Mouse (Mus musculus) embryonic facial prominence, embryonic 13.5 days (tissue): ENCODE results near the gene Mrps23. TPM values are rescaled to one million over a fixed set of nuclear protein-coding genes. Genes with fewer than 3 reads are reported as not detected.

Experiments
- ATAC-seq: fragments of 200-750 bp; cut with Nextera tagmentation; 2 replicates; pipeline ENCODE4 v1.8.0; 2017; ENCODE audit warnings: low read depth; ENCODE audit not compliant: insufficient number of reproducible peaks, insufficient read depth, low FRiP score, low TSS enrichment
- H3K27ac ChIP-seq: fragments of 300-500 bp; sonication (generic); 2 replicates; pipeline ENCODE4 v1.5.1; 2015; ENCODE audit warnings: moderate library complexity, mild to moderate bottlenecking, inconsistent platforms
- H3K27me3 ChIP-seq: fragments of 300-500 bp; sonication (generic); 2 replicates; pipeline ENCODE4 v1.6.1; 2015; ENCODE audit warnings: mild to moderate bottlenecking, inconsistent platforms
- H3K36me3 ChIP-seq: fragments of 300-500 bp; sonication (generic); 2 replicates; pipeline ENCODE4 v1.6.1; 2015; ENCODE audit warnings: mild to moderate bottlenecking, inconsistent platforms
- H3K4me1 ChIP-seq: fragments of 300-500 bp; sonication (generic); 2 replicates; pipeline ENCODE4 v1.6.1; 2015; ENCODE audit warnings: inconsistent platforms
- H3K4me2 ChIP-seq: fragments of 300-500 bp; sonication (generic); 2 replicates; pipeline ENCODE4 v1.6.1; 2015; ENCODE audit warnings: moderate library complexity, mild to moderate bottlenecking, inconsistent platforms
- H3K4me3 ChIP-seq: fragments of 300-500 bp; sonication (generic); 2 replicates; pipeline ENCODE4 v1.5.1; 2015; ENCODE audit warnings: mild to moderate bottlenecking, inconsistent platforms
- H3K9ac ChIP-seq: fragments of 300-500 bp; sonication (generic); 2 replicates; pipeline ENCODE4 v1.6.1; 2015; ENCODE audit warnings: mild to moderate bottlenecking, inconsistent platforms
- H3K9me3 ChIP-seq: fragments of 300-500 bp; sonication (generic); 2 replicates; pipeline ENCODE4 v1.6.1; 2016; ENCODE audit warnings: inconsistent platforms
- WGBS: fragments of 180-500 bp; shearing (Covaris S2); methylation state at CpG from one replicate; pipeline ENCODE4 v1.1.7; 2015; ENCODE audit warnings: mixed read lengths; 5-methylcytosine and 5-hydroxymethylcytosine counted together
- polyA plus RNA-seq: library from polyadenylated mRNA; unstranded; fragments of >200 nt; fragmentation: Nextera tagmentation; extraction: Ambion mirVana; gene quantifications from 2 replicates; pipeline ENCODE4 v1.2.1, GENCODE M21; 2015

The Mrps23 gene
- polyA plus RNA-seq: 64.1 and 69.4 TPM in 2 replicates

DNA sequence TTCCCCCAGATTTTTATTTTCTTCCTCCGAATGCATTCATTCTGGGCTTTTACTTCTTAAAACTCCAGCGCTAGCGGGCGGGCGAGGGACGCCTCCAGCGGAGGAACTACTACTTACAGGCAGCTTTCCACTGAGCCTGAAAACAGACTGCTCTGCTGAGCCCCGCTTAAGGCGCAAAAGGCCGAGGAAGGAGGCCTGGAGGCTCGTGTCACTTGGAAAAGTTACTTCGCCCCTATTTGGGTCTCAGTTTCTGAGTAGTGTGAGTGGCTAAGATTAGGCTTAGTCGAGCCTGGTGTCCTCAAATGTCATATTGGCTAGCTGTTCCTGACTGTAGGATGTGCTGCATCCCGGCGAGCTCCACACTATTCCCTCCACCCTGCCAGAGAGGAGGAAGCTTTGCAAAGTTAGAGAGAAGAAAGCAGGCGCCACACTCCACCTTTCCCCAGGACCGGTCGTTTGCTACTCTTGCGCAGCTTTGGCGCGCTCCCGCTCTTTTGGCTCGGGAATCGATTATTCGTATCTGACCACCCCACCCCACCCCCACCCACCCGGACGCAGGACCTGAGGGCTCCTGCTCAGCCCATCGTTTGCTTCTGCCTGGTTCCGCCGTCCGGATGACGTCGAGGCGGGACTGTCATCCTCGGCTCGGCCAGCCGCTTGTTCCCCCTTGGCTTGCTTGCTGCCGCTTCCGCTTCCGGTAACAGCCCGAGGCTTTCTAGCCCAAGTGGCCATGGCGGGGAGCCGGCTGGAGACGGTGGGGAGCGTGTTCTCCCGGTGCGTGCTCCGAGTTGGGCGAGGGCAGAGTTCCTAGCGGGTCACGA, at the start of gene Mrps23:
Mrps23 (plus strand) TSS at position 677 of the 821 bp plus-strand sequence.
- peak within 1 kb of the TSS; percentile 84 for H3K4me3 ChIP-seq
- WGBS: under 1% methylated on average over 51 of the region's 51 CpGs
- H3K36me3 ChIP-seq: peaks cover 11% of the 10 kb centered on the region; the same call in 1 of the 2 replicates
- H3K27ac ChIP-seq: peak within 1 kb of the TSS; percentile 90
- peaks cover 21% of the 10 kb centered on the region for H3K4me1 ChIP-seq
- peak within 1 kb of the TSS; percentile 89 for H3K9ac ChIP-seq
- H3K27me3 ChIP-seq: 0 out of 2 replicates have a peak, but pooled peaks cover 3% of the 10 kb centered on the region
- H3K9me3 ChIP-seq: no peaks in the 10 kb centered on the region
- peak; percentile 87 for ATAC-seq
- peak within 1 kb of the TSS; percentile 89 for H3K4me2 ChIP-seq

DNA sequence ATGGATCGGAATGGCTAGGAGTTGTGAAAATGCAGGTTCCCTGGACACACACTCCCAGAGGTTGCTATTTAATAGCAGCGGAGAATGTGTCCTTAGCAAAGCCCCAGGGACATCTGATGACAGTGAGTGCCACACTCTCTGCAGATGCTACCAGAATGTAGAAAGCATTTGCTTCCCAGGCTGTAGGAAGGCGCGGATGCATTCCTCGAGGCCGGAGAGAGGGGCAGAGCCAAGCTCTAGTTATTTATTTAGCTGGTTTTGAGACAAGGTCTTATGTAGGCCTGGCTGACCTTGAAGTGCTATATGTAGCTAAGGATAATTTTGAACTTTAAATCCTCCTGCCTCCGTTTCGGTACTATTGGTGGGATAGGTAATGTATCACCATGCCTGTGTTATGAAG, 49.7 kb upstream of the Mrps23 start:
- Histone ChIP-seq H3K4me3 (no peak overlapping the region), H3K4me2 (no peak overlapping the region), H3K36me3 (no peaks in the 10 kb centered on the region), H3K9ac (no peak overlapping the region), H3K9me3 (no peaks in the 10 kb centered on the region), H3K4me1 (peaks cover 68% of the 10 kb centered on the region), H3K27ac (peak overlapping the region; percentile 74), H3K27me3 (no peaks in the 10 kb centered on the region)
- WGBS: 65% methylated on average over 8 of the region's 8 CpGs
- no peak for ATAC-seq

DNA sequence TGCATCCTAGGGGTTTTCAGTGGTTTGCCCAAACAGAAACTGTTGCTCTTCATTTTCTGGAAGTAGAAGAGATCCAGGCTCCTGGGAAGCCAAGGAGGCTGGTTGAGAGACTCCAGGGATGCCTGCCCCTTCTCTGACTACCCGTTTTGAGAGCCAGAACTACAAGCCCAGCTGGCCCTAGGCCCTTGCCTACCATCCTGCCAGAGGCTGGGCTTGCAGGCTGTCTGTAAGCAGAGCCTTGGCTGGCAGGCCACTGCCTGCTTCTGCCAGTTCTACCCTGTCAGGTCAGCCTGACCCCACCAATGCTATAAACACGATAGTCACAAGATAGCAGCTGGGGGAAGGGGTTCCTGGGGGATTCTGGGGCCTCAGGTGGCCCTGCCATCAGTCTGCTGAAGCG, 48.7 kb upstream of the Mrps23 start:
- peaks cover 73% of the 10 kb centered on the region for H3K4me1 ChIP-seq

DNA sequence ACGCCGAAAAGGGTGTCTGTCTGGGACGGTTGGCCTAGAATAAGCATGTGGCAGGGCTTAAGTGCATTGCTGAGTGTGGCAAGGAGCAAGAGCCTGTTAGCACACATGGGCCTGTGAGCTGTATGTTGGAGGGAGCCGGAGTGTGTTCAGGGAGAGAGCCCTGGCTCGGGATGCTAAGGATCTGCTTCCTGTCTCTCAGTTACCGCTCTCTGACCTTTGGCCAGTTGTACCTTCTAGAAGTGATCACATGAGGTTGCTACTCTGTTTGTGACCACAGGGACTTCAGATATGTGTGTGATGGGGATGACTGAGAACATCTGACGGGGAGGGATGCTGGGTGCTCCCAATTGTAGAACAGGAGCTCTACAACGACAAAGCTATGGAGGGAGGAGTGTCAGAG, 48.2 kb upstream of the Mrps23 start:
- Histone ChIP-seq H3K4me3 (no peak overlapping the region), H3K4me1 (peaks cover 76% of the 10 kb centered on the region), H3K4me2 (no peak overlapping the region), H3K27ac (peak overlapping the region; percentile 60; the same call in 1 of the 2 replicates), H3K9ac (no peak overlapping the region), H3K27me3 (no peaks in the 10 kb centered on the region), H3K36me3 (no peaks in the 10 kb centered on the region), H3K9me3 (no peaks in the 10 kb centered on the region)
- 62% methylated on average over 8 of the region's 8 CpGs for WGBS
- ATAC-seq: no peak

More for the DNA sequence above, 48.7 kb upstream of the Mrps23 start:
- WGBS: 67% methylated on average over 3 of the region's 3 CpGs
- Histone ChIP-seq H3K27ac (peak overlapping the region; percentile 60; the same call in 1 of the 2 replicates), H3K36me3 (no peaks in the 10 kb centered on the region), H3K4me2 (no peak overlapping the region), H3K9ac (peak overlapping the region; percentile 54; the same call in 1 of the 2 replicates), H3K27me3 (no peaks in the 10 kb centered on the region), H3K9me3 (no peaks in the 10 kb centered on the region), H3K4me3 (no peak overlapping the region)
- no peak for ATAC-seq

DNA sequence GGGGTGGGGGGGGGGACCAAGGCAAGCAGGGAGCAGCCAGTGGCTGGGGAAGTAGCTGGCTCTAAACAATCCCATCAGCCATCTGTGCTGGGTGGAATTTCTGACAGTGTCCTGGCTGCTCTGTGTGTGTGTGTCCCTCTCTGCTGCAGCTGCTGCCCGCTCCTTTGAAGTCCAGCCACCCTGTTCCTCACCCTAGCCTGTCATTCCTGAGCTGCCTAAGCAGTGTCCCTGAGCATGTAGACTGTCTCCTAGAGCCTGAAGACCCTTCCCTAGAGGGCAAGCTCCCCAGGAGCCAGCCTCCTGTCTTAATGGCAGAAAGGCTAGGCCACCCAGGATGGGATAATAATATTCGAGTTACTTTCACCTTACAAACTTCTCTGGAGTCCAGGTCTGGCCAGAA, 47.8 kb upstream of the Mrps23 start:
- Histone ChIP-seq H3K9me3 (no peaks in the 10 kb centered on the region), H3K27ac (no peak overlapping the region), H3K27me3 (no peaks in the 10 kb centered on the region), H3K36me3 (no peaks in the 10 kb centered on the region), H3K4me1 (peaks cover 75% of the 10 kb centered on the region), H3K9ac (0 out of 2 replicates have a peak overlapping the region, but pooled peaks have one; percentile 8), H3K4me3 (no peak overlapping the region), H3K4me2 (no peak overlapping the region)
- 48% methylated on average over 2 of the region's 2 CpGs for WGBS
- ATAC-seq: no peak

DNA sequence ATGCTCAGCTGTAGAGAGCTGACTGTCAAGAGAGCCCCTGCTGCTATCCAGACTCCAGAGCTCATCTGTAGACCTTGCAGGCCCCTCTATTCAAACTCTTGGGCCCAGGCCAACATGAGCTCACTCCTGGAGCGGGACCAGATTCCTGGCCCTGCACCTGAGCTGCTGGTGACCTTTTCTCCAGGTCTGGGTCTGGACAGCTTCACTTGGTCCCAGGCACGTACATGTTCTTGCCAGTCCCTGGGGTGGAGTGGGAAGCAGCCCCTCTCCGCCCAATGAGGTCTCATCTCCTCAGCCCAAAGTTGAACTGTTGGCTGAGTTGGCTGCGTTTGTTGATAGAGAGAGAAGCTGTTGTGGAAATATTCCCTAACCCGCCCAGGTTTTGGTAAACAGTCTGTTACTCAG, 45.3 kb upstream of the Mrps23 start:
- H3K4me3 ChIP-seq: no peak overlapping the region
- H3K36me3 ChIP-seq: no peaks in the 10 kb centered on the region
- ATAC-seq: no peak
- no peak overlapping the region for H3K4me2 ChIP-seq
- H3K27ac ChIP-seq: peak overlapping the region; percentile 48
- H3K4me1 ChIP-seq: peaks cover 67% of the 10 kb centered on the region
- H3K9ac ChIP-seq: 0 out of 2 replicates have a peak overlapping the region, but pooled peaks have one; percentile 7
- WGBS: 75% methylated on average over 5 of the region's 5 CpGs
- no peaks in the 10 kb centered on the region for H3K27me3 ChIP-seq
- H3K9me3 ChIP-seq: no peaks in the 10 kb centered on the region

DNA sequence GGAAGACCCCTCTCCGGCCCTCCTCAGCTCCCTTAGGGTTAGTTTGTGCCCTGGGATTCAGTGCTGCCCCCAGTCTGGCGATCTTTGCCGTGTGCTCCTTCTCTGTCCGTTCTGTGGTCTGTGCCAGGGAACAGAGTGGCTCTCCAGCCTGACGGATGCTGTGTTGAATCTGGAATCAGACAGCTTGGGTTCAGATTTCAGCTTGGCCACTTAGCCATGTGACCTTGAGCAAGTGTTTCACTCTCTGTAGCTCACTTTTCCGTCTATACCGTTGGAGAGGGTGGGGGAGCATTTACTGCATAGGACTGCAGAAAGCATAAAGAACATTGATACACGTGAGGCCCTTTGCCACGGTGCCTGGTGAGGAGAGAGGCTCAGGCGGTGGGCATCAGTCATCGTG, 44.8 kb upstream of the Mrps23 start:
- WGBS: 53% methylated on average over 11 of the region's 11 CpGs
- no peak for ATAC-seq
- Histone ChIP-seq H3K4me2 (no peak overlapping the region), H3K9me3 (no peaks in the 10 kb centered on the region), H3K4me1 (peaks cover 65% of the 10 kb centered on the region), H3K36me3 (no peaks in the 10 kb centered on the region), H3K27ac (peak overlapping the region; percentile 48), H3K4me3 (no peak overlapping the region), H3K9ac (0 out of 2 replicates have a peak overlapping the region, but pooled peaks have one; percentile 44), H3K27me3 (no peaks in the 10 kb centered on the region)

DNA sequence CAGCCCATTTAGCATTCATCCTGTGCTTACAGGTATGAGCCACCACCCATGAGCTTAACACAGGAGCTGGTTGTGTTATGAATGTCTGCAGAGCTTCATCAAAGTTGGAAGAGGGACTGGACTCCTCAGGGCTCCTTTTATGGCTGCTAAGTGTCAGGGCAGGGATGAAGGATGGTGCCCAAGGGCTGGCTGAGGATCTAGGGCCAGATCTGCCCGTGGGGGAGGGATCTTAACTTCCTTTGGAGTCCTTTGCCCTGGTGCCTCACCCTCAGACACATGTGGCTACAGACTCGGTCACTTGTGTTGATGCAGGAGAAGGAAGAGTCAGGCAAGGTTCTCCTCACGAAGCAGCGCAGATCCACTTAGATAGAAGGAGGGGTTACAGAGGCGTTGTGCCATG, 43.9 kb upstream of the Mrps23 start:
- H3K9me3 ChIP-seq: no peaks in the 10 kb centered on the region
- H3K27me3 ChIP-seq: no peaks in the 10 kb centered on the region
- no peak overlapping the region for H3K9ac ChIP-seq
- 52% methylated on average over 5 of the region's 5 CpGs for WGBS
- ATAC-seq: no peak
- H3K36me3 ChIP-seq: no peaks in the 10 kb centered on the region
- H3K4me3 ChIP-seq: no peak overlapping the region
- H3K27ac ChIP-seq: no peak overlapping the region
- H3K4me1 ChIP-seq: peaks cover 65% of the 10 kb centered on the region
- H3K4me2 ChIP-seq: peak overlapping the region; percentile 75; the same call in 1 of the 2 replicates

DNA sequence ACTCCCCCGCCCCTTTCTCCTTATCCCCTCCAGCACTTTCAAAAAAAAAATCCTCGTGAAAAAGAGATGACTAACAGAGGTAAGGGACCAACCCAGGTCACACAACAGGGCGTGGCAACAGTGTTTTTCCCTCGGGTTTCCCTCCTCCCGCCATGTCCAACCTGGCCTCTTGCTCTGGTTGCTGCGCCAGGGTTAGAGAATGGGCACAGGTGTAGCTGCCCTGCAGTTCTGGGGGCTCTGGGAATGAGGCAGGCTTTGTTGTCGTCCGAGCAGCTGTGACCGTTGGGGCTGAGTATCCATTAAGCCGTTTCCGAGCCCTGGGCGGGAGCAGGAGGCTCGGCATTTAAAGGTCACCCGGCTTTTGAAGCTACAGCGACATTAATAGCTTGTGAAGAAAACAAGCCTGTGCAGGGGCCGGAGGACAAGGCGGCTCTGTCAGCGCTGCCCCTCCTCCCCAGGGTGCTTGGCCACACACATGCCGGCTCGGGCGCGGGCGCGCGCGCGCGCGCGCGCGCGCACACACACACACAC, 43.1 kb upstream of the Mrps23 start:
- no peak for ATAC-seq
- H3K4me1 ChIP-seq: peaks cover 65% of the 10 kb centered on the region
- no peaks in the 10 kb centered on the region for H3K36me3 ChIP-seq
- H3K9ac ChIP-seq: peak overlapping the region; percentile 65
- peak overlapping the region; percentile 40 for H3K4me3 ChIP-seq
- H3K9me3 ChIP-seq: no peaks in the 10 kb centered on the region
- H3K4me2 ChIP-seq: peak overlapping the region; percentile 75
- H3K27me3 ChIP-seq: no peaks in the 10 kb centered on the region
- under 1% methylated on average over 16 of the region's 33 CpGs for WGBS
- peak overlapping the region; percentile 68 for H3K27ac ChIP-seq

DNA sequence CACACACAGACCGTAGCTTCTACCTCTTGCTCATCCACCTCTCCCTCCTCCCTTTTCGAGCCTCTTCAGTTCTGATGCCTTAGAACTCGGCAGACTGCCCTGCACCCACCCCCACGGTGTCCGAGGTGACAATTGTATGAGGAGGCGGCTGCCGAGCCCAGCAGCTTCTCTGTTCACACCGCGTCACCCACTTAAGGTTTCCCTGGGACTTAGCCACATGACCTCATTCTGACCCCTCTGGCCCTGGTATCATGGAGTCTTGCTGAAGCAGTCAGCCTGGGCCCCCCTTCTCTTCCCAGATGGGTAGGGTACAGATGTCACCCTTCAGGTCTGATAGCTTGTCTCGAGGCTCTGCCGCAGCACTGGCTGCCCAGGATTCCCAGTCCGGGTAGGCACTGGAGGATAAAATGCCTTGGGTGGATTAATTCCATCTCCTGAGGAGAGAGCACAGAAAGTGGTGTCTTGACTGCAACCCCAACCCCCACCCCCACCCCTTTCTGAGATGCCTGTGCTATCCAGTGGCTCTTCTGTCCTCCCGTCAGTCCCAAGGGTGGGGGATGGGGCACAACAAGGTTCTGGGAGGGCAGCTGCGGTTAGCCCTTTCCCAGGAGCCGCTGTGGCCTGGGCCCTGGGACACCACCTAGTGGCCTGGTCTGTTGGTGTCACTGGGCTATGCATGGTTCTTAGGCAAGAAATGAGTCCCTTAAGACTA, 42.4 kb upstream of the Mrps23 start:
- peaks cover 62% of the 10 kb centered on the region for H3K4me1 ChIP-seq
- 0 out of 2 replicates have a peak, but pooled peaks have one; percentile 29 for ATAC-seq
- no peaks in the 10 kb centered on the region for H3K36me3 ChIP-seq
- WGBS: 4% methylated on average over 13 of the region's 15 CpGs
- no peaks in the 10 kb centered on the region for H3K9me3 ChIP-seq
- H3K27me3 ChIP-seq: no peaks in the 10 kb centered on the region
- H3K4me2 ChIP-seq: peak overlapping the region; percentile 75
- H3K9ac ChIP-seq: no peak overlapping the region; the same call in none of the 2 replicates
- peak overlapping the region; percentile 40 for H3K4me3 ChIP-seq
- H3K27ac ChIP-seq: peak overlapping the region; percentile 72

DNA sequence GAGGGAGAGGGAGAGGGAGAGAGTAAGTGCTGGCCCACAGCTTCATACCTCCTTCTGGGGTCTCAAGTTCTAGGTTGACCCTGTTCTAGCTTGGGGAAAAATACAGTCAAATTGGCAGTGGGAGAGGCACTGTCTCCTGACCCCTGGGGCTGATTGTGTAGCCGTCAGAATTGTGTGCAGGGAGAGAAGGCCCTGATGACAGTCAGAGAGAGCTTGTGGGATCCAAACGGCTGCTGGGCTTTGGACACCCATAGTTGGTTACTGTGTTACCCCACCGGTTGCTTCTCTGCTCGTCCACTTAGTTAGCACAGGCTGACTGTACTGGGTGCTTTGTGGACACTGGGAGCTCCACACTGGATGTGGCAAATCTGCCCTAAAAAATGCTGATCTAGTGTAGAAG, 41.4 kb upstream of the Mrps23 start:
- no peak for ATAC-seq
- no peaks in the 10 kb centered on the region for H3K9me3 ChIP-seq
- WGBS: 56% methylated on average over 4 of the region's 4 CpGs
- H3K4me3 ChIP-seq: no peak overlapping the region
- peaks cover 59% of the 10 kb centered on the region for H3K4me1 ChIP-seq
- no peak overlapping the region for H3K4me2 ChIP-seq
- no peaks in the 10 kb centered on the region for H3K36me3 ChIP-seq
- H3K27me3 ChIP-seq: no peaks in the 10 kb centered on the region
- H3K27ac ChIP-seq: no peak overlapping the region
- no peak overlapping the region for H3K9ac ChIP-seq
